Mouse (Mus musculus) CD4-positive, CD25-positive, alpha-beta regulatory T cell, adult 2 months (primary cell): Measurements from ENCODE around the gene Kat6b.
"Not testable (repeated sequence)": the region's sequence is repeated elsewhere in the genome, so short reads cannot be mapped to it uniquely, and the experiment has no call there.

Experiments
- DNase-seq: peaks from one replicate; pipeline ENCODE4 v3.0.0-alpha.2; 2012; ENCODE audit warnings: low read depth, low spot score

Kat6b gene

DNA sequence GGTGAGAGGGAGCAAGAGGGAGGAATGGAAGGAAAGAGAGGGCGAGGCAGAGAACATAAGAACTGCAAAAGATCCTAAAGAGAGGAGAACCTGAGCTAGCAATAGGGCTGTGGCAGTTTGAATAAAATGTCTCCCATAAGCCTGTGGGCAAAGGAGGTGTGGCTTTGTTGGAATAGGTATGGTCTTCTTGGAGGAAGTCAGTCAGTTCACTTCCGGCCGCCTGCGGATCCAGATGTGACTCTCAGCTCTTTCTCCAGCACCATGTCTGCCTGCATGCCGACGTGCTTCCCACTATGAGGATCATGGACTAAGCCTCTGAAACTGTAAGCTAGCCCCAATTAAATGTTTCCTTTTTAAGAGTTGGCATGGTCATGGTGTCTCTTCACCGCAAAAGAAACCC, at the start of gene Kat6b:
Gene Kat6b, plus strand, starts transcription at position 204 of the 400 bp plus-strand sequence.
- no peak for DNase-seq

DNA sequence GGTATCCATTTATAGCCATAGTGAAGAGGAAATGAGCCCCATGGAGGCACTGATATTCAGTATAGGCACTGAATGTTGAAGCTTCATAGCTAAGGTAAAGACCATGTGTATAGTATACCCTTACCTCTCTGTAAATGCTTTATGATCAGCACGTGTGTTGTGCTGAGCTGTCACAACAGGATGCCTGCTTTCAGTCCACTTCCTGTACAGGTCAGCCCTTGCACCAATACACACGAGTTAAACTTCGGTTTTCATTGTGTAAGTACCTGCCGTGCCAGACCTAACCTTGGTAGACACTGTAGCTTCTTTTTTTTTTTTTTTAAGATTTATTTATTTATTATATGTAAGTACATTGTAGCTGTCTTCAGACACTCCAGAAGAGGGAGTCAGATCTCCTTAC, 47.8 kb upstream of the Kat6b start:
- DNase-seq = peak; percentile 6

DNA sequence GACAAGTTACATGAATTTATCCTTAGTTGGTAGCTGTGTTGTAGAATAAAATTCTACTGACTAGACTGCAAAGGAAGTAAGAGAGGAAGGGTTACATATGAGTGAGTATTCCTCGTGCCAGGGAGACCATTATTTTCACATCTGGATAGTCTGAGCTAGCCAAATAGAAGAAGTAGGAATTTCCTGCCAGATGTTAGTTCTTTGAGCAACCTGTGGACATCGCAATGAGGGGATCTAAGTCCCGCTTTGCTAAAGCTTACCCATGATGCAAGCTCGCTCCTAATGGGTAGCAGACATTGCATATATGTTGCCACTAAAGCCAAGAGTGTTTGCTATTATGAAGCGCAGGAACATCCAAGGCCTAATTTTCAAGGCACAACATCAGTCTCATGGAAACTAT, 47.2 kb upstream of the Kat6b start:
- DNase-seq = no peak

DNA sequence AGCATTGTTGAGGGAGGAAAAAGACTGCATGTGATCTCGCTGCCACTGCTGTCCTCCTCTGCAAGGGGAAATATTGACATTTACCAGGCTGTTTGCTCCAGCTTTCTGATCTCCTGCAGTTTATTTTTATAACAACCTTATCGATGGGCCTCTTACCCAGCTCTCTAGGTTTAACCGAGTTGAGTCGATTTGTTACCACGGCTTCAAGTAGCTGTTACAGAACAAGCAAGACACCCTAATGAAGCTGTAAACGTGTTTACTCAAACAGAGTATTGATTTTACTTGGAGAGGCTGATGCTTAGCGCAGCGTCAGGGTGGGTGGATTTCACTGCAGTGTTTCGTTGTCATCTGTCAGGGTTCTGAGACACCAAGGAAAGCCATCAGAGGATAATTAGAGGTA, 46.5 kb upstream of the Kat6b start:
- no peak for DNase-seq

DNA sequence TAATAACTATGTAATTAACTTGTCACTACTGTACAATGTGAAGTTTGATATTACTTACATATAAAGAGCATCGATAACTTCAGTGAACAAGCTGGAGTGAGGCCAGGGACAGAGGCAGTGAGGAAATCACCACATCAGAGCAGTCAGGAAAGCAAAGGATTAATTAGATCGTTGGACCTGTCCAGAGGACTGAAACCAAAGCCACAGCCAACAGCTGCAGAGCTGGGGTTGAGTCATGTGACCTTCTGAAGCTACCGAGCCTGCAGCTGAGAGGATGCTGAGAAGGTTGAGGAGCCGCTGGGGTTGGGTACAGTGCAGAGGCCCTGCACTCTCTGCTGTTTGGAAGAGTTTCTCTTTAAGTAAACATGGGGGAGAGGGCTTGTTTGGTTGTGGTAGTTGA, 41.4 kb upstream of the Kat6b start:
- peak; percentile 12 for DNase-seq

DNA sequence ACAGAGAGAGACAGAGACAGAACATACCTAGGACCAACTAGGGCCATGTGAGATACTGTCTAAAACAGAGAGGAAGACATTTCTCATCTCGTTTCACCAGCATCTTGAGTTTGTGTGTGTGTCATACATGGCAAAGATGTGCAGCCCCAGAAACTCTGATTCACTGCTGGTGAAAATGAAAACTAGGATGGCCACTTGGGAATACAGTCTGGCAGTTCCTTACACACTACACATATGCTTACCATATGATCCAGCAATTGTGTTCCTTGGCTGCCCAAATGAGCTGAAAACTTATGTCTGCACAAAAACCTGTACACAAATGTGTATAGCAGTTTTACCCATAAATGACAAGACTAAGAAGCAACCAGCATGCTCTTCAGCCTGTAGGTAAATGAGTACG, 40.7 kb upstream of the Kat6b start:
- DNase-seq = no peak

DNA sequence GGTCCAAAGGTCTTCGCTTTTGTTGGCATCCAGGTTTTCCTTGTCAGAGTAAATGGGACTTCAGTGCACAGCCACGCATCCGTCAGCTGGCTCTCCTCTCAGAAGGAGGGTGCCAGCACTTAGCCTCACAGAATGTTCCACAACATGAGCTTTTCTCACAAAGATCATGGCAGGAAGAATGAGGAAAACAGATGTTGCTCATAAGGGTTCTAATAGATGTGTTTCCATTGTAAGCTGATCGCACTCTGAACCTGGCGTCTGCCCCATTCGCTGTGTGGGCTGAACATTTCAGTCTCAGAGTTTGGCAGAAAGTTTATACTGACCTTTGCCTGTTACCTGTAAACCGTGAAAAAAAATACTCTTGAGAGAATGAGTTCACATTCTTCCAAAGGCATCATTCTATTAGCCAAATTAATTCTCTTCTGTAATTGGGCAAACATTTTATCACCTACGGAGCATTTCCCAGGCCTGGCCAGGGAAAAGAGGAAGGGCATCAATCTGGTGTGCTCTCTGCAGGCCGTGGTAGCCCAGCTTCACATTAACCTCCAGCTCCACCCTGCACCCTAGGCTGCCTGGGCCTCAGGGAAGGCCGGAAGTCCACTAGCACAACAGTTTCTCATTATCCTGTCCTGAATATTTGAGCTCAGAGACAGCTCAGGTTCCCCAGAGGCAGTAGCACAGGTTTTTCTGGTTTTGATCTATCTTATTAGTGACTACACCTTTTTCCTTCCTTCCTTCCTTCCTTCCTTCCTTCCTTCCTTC, 39.3 kb upstream of the Kat6b start:
- no peak for DNase-seq

DNA sequence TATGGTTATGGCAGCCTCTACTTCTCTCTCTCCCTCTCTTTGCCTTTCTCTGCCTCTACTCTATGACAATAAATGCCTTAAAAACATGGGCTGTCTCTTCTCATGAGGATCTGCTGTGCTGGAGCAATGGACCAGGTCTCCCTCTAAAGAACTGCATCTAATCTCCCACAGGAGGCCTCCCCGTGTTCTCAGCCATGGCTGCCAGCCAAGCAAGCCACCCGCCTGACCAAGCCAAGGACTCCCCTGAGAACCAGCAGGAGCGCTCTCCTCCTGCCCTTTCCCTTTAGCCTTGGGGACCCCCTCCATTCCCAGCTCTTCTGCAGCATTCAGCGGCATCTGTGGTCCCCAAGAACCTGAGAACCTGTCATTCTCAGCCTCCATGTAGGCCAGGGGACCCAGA, 28.7 kb upstream of the Kat6b start:
- DNase-seq = no peak

DNA sequence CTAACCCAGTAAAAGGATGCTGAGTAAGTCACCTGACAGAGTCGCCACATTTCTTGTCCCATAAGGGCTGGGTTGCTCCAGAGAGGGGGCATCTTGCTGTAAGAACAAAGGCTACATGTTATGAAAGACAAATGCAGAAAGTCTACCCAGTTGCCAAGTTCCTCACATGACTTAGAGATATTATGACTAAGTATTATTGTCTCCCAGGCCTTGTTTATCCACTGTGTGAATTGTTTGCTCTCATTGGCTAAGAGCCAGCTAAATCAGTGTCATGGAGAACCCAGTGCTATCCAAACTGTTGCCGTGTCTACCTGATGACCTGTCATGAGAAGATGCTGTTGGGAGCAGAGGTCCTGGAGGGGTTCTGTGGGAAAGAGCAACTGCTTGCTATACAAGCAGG, 27.3 kb upstream of the Kat6b start:
- no peak for DNase-seq

DNA sequence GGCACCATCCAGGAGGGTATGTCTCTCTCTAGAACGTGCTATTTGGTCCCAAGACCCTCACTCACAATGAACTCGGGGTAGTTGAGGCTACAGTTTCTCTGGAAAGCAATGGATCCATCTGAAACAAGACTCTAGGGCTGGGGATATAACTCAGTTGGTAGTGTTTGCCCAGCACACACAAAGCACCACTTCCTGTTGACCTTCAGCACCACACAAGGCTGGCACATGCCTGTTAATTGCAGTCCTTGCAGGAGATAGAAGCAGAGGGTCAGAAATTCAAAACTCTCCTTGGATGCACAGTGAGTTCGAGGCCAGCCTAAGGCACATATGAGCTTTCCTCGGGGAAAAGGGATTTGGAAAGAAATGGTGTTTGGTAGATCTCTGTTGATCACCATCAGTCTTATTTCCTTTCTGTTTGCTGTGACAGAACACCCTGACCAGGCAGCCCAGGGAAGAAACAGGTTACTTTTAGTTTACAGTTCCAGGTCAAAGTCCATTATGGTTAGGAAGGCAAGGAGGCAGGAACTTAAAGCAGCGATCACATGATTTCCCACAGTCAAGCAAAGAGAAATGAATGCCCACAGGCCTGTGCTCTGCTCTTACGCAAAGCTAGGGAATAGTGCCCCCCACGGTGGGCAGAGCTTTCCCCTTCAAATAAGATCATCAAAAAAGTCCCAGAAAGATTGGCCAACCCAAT, 25.4 kb upstream of the Kat6b start:
- DNase-seq = no peak

DNA sequence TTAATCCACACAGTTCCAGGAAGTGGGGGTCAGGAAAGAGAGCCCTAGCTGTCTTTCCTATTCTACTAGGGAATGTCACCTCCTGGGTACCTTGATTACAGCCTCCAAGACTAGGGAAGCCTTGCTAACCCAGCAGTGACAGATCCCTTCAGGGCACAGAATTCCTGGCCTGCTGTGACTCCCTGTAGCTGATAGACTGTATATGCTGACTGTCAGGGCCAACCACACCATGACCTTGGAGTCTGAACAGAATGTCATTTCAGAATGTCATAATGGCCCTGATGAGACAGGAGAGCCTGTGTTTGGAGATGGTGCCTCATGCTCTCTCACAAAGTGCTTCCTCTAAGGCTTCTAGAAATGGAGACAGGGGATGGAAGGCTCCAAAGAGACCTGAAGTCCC, 24.7 kb upstream of the Kat6b start:
- DNase-seq = no peak

DNA sequence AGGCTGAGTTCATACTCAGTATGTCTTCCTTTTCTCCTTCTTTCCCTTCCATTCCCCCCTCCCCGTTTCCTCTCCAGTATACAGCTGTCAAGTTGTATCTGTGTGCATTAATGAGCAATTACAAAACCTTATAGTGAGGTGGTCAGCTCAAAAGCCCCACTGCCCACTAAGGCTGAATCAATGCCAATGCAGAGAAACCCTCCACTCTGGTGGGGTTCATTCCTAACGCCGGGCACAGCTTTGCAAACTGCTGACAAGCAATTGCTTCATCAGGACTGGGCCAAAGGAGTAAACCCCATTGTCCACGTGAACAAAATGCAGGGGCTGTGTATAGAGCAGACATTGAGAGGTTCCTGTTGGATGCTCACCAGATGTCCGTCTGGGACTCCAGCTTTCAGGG, 23.4 kb upstream of the Kat6b start:
- DNase-seq = no peak

DNA sequence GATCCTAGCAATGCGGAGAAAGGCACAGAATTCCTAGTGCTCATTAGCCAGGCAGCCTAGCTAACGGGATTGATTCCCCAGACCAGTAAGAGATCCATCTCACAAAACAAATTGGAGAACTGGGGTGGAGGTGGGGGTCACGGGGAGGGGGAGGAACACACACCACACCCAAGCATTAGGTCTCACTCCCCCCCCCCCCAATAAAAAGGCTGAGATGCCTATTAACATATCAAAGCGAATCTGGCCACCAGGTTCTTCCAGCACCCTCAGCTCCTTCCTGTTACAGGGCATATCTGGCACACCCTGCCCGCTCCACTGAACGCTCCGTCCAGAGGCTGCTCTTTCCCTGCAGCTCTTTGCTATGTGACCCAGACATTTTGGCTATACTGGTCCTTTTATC, 22.5 kb upstream of the Kat6b start:
- no peak for DNase-seq

DNA sequence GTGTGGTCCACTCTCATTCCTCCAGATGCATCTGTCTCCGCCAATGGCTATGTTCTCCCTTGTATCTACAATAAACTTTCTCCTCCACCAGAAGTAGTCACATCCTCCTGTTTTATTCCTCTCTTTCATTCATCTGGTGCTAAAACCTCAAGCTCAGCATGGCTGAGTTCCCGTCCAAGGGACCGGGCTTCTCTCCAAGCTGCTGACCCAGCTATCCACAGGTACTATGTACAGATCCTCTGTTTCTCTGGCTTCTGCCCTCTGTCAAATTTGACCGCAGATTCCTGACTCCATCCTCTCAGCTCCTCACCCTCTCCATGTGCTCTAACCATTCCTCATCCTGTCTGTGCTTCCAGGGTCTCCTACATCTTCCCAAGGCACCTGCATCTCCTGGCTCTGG, 22.1 kb upstream of the Kat6b start:
- no peak for DNase-seq

DNA sequence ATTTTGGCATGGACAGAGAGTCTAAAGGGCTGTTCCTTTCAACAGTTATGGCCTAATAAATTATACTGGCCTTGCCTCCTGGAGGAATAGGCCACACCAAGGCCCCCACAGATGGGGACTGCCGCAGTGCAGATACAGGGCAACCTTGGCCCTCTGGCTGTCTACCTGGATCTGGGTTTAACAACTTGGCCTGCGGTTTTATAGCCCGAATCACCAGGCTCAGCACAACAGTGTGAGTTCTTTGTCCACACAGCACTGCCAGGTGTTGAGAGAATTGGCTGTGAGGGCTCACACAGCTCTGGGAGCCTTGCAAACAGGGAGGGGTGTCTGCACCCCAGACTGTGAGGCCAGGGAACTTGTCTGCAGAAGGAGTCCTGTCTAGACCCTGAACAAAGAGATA, 18.8 kb upstream of the Kat6b start:
- no peak for DNase-seq

DNA sequence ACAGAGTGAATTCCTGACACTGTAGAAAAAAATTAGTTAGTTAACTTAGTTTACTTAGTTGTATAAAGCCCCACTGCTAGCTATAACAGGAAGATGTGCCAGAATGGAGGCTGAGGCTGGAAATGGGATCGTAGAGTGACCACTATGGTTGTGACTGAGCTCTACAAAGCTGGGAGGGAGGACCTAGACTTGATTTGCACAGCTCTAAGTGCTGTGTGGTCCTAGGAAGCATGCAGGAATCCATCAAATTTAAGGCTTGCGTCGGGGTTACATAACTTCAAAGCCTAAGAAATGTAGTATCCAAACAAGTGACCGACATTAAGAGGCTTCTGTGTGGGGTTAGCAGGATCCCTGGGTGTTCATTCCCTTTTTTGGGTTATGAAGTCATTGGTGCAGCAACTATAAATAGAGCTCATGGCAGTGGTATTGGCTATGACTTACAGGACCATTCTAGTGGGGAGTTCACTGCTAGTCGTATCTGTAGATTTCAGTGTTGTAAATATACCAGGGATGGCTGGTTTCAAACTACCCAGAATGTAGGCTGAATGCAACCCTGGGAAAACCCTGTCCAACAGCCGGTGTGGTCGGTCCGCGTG, 18.0 kb upstream of the Kat6b start:
- DNase-seq = no peak

DNA sequence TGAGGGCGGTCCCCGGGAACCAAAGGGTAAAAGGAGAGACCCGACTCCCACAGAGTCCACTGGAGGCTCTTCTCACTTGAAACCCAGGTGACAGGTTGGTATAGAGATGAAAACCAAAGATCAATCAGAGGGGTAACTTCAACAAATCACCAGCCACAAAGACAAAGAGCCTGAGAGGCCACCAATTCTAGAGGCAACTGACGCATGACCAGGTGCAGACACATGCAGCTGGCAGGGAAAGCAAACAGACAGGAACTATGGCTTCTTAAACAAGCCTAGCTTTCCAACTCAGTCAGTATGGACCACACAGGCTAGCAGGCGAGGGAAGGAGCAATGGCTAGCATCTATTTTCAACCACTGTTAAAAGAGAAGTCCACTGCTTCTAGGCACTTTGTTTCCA, 10.8 kb upstream of the Kat6b start:
- DNase-seq = no peak

DNA sequence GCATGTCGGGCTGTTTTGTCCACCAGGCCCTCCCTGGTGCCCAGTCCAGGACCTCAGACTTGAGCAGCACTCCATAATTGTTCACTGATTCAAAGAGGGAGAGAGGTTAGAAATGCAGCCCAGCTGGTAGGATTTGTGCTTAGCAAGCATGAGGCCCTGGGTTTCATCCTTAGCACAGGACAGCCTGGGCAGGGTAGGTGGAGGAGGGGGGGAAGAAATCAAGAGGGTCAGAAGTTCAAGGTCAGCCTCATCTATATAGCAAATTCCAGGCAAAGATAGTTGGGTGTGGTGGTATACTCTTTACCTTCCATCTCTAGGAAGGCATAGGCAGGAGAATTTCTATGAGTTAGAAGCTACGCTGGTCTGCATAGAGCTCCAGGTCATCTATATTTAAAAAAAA, 9.3 kb upstream of the Kat6b start:
- DNase-seq = no peak

DNA sequence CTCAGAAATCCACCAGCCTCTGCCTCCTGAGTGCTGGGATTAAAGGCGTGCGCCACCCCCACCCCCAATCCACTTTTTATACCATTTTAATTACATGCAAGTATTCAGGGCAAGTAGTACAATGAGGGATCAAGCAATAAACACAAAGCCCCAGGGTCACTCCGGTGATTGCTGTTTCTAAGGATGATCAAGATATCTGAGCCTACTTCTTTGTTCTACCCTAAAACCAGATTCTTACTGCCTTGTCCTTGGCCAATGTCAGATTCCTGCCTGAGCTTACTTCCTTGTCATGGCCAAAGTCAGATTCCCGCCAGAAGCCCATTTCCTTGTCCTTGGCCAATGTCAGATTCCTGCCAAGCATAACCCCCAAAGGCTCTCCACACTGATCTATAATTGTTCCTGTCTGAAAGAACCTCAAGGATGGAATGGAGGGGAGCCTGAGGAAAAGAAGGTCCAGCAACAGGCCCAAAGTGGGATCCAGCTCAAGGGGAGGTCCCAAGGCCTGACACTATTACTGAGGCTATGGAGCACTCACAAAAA, 6.6 kb upstream of the Kat6b start:
- not testable (repeated sequence) for DNase-seq

DNA sequence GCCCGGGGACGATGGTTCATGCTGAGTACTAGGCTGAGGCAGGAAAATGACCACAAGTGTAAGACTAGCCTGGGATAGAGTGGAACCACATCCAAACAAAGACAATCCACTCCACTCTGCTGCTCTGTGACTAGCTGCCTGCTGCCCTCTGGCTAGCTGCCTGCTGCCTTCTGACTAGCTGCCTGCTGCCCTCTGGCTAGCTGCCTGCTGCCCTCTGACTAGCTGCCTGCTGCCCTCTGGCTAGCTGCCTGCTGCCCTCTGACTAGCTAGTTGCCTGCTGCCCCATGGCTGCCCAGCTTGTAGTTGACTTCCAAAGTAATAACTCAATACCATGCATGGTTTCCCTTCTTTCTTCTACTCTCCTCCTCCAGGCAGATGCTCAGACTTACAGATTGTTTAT, 4.1 kb upstream of the Kat6b start:
- DNase-seq = no peak

DNA sequence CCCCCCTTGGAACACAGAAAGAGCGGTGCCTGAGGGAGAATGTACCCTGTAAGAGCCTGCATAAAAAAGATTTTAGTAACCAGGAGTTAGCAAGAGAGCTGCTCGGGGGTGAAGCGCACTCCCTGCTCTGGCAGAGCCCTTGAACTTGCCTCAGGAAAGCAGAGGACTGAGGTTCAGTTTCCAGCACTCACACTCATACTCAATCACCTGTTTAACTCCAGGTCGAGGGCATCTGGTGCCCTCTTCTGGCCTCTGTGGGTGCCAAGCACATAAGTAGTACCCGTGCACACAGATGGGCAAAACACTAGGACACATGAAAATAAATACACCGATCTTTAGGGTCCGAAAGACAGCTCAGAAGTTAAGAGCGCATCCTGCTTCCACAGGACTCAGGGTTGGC, 1.7 kb upstream of the Kat6b start:
- DNase-seq = no peak

DNA sequence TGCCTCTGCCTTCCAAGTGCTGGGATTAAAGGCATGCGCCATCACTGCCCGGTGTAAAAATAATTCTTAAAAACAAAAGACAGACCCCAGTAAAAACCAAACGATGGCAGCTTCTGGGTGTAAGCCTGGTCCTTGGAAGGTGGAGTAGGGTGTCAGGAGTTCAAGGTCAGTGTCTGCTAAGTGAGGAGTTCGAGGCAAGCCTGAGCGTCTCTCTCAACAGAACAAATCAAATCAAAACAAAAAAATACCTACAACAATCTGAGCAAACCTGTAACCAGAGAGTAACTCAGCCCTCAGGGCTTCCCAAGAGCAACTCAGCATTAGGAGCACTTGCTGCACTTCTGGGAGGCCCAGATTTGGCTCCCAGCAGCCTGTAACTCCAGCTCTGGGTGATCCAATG, 1.0 kb upstream of the Kat6b start:
- no peak for DNase-seq

DNA sequence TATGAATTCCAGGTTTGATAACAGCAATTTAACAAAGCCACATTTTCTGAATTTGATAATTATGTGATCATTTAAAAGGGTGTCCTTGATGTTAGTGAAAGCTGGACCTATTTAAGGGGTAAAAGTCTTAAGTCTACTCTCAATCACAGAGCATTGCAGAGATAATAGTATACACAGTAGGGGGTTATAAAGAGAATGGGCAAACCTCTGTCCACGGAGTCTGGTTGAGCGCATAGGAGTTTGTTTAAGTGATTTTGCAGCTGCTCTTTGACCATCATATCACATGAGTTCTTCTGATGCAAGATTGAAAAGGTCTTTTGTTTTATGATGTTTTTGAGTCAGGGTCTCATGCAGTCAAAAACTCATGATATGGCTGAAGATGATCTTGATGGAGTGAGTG, 3.0 kb downstream of the Kat6b start:
- no peak for DNase-seq
